Mouse (Mus musculus): ENCODE data around the gene Supt3. TPM values are rescaled to one million over a fixed set of nuclear protein-coding genes. Genes with fewer than 3 reads are reported as not detected.
A peak's percentile ranks its signal among the peaks of the same experiment; 100 is the strongest.

The Supt3 gene
- polyA plus RNA-seq, 1 experiment from 2014 or later, result 21.4 TPM

DNA sequence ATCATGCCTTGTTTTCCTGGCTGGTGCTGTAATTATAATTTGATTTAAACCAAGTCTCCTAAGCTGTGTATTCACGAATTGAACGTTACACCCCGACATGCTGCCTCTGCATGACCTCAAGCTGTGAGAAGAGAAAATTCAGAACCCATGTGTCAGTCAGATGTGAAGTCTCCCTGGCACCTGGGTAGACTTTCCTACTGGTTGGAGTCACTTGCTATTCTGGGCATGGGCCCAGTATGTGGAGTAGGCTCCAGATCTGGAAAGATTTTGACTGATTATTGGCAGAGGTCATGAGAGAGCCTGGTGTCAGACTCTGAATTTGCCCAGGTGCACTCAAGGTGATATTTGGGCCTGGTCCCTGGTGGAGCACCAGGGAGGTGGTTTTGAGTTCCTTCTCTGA, 275.0 kb downstream of the Supt3 start:
- no peak overlapping the region for H3K4me3 ChIP-seq
- no peaks in the 10 kb centered on the region for H3K9me3 ChIP-seq
- no peak for DNase-seq (ENCODE audit: extremely low spot score, low spot score)
- WGBS, result 92% methylated on average over 3 of the region's 3 CpGs
- no peaks in the 10 kb centered on the region for H3K27me3 ChIP-seq (ENCODE audit: poor library complexity, severe bottlenecking)
- H3K4me1 ChIP-seq, result no peaks in the 10 kb centered on the region
- H3K27ac ChIP-seq, result no peak overlapping the region
- H3K36me3 ChIP-seq (replicated peaks), result no peaks in the 10 kb centered on the region

DNA sequence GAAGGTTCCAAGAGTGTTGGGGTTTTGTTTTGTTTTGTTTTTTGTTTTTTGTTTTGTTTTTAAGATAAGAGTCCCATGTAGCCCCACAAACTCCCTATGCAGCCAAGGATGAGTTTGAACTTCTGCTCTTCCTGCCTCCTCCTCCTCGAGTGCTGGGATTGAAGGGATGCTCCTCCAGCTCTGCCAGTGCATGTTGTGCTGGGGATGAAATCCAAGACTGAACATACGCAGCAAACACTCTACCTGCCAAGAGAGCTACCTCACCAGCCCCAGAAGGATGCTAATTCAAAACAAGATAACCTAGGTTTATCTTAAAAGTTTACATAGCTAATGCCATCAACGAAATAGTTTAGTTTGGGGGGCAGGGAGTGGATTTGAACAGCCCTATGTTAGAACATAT, 276.4 kb downstream of the Supt3 start:
- no peaks in the 10 kb centered on the region for H3K4me1 ChIP-seq
- H3K27me3 ChIP-seq (ENCODE audit: poor library complexity, severe bottlenecking), result no peaks in the 10 kb centered on the region
- H3K4me3 ChIP-seq, result no peak overlapping the region
- H3K9me3 ChIP-seq, result no peaks in the 10 kb centered on the region
- no peak for DNase-seq (ENCODE audit: extremely low spot score, low spot score)
- no peak overlapping the region for H3K27ac ChIP-seq
- H3K36me3 ChIP-seq (replicated peaks), result no peaks in the 10 kb centered on the region
- 83% methylated on average over 3 of the region's 3 CpGs for WGBS

DNA sequence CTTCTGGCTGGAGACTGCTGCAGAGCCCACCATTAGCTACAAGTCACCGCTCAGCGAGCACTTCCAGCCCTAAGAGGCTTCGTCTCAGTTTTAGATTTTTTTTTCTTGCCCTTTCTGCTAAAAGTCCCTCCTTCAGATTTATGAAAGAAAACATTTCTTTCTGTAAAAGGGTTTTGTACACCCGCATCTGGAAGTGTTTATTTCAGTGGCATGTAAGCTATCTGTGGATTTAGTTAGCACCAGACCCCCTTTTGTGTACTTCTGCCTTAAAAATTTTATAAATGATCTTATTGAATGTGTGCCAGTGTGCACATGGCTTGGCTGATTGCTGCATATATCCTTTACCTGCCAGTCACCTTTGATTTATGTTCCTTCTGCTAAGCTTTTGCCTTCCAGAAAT, 277.6 kb downstream of the Supt3 start:
- Histone ChIP-seq H3K9me3 (no peaks in the 10 kb centered on the region), H3K27me3 (ENCODE audit: poor library complexity, severe bottlenecking) (no peaks in the 10 kb centered on the region), H3K27ac (no peak overlapping the region), H3K4me3 (no peak overlapping the region), H3K36me3 (replicated peaks) (no peaks in the 10 kb centered on the region), H3K4me1 (peaks cover 3% of the 10 kb centered on the region; the same call in 1 of the 2 replicates)
- no peak for DNase-seq (ENCODE audit: extremely low spot score, low spot score)
- WGBS, result 78% methylated on average over 4 of the region's 4 CpGs

DNA sequence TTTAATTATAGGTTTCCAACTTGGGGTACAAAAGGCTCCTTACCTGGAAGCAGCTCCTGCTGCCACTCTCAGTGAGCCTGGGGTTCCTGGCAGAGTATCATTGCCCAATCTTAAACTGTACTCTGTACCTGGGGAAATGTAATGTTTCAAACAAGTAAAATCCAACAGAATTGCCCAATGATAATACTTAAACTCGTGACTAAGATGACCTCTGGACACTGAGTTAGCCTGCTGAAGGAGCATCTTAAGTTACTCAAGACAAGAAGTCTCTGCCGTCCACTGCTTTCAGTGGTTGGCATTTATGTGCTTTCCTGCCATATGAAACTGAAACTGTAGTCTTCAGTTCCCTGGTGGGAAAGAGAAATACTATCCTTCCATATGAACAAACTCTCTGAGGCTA, 279.9 kb downstream of the Supt3 start:
- no peak for DNase-seq (ENCODE audit: extremely low spot score, low spot score)
- WGBS, result 80% methylated on average over 2 of the region's 2 CpGs
- no peak overlapping the region for H3K27ac ChIP-seq
- H3K9me3 ChIP-seq, result no peaks in the 10 kb centered on the region
- H3K4me1 ChIP-seq, result peaks cover 3% of the 10 kb centered on the region; the same call in 1 of the 2 replicates
- H3K36me3 ChIP-seq (replicated peaks), result no peaks in the 10 kb centered on the region
- no peaks in the 10 kb centered on the region for H3K27me3 ChIP-seq (ENCODE audit: poor library complexity, severe bottlenecking)
- H3K4me3 ChIP-seq, result no peak overlapping the region

DNA sequence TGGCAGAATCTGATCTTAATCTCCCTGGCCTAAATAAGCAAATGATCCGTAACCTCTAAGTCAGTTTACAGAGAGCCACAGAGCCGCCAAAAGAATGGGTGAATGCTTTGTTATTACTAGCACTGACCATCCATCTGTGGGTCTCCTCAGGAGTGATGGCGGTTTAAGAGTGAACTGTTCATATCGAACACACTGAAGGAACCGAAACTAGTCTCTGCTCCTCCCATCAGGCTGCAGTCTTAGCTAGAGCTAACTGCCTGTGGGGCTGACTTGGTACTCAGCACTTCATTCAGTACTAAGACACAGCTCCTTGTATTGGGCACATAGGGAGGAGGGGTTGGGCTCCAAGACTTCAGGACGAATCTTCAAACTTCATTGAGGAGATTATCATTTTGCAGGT, 280.8 kb downstream of the Supt3 start:
- Histone ChIP-seq H3K27ac (no peak overlapping the region), H3K36me3 (replicated peaks) (no peaks in the 10 kb centered on the region), H3K4me3 (no peak overlapping the region), H3K4me1 (peaks cover 3% of the 10 kb centered on the region; the same call in 1 of the 2 replicates), H3K9me3 (no peaks in the 10 kb centered on the region), H3K27me3 (ENCODE audit: poor library complexity, severe bottlenecking) (no peaks in the 10 kb centered on the region)
- DNase-seq (ENCODE audit: extremely low spot score, low spot score), result no peak
- WGBS, result 80% methylated on average over 6 of the region's 6 CpGs

DNA sequence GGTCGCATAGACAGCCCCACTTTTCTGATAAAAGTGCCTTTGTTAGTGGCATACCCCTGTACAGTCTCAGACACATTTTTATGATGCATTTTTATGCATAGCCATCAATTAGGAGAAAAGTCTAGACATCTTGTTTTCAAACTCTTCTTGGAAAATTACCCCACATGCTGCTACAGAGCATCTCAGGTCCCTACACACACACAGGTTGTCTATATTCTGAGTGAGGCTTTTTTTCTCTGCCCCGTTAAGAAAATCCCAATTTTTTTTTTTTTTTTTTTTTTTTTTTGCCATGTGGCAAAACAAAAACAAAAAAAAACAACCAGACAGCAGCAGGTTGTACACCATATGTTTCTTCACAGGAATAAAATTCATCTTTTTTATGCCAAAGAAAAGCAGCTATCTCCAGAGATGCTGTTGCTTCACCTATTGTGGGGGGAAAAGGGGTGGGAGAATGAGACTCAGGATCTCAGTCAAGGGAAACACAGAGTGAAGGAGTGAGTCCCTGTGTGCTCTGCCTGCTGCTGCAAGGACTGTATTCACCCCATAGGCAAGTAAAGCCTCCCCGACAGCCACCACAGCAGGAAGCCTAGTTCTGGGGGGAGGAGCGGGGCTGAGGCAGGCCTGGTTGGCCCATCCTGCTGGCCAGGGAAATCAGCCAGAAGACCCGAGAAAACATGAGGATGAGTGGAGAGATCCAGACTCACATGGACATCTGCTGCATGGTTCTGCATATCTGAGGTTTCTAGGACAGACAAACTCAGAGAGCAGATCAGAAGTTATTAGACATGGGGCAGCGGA, 281.8 kb downstream of the Supt3 start:
- WGBS, result 47% methylated on average over 6 of the region's 6 CpGs
- Histone ChIP-seq H3K36me3 (replicated peaks) (no peaks in the 10 kb centered on the region), H3K27me3 (ENCODE audit: poor library complexity, severe bottlenecking) (no peaks in the 10 kb centered on the region), H3K27ac (no peak overlapping the region), H3K4me3 (no peak overlapping the region), H3K9me3 (no peaks in the 10 kb centered on the region), H3K4me1 (peaks cover 3% of the 10 kb centered on the region; the same call in 1 of the 2 replicates)
- DNase-seq (ENCODE audit: extremely low spot score, low spot score), result no peak

DNA sequence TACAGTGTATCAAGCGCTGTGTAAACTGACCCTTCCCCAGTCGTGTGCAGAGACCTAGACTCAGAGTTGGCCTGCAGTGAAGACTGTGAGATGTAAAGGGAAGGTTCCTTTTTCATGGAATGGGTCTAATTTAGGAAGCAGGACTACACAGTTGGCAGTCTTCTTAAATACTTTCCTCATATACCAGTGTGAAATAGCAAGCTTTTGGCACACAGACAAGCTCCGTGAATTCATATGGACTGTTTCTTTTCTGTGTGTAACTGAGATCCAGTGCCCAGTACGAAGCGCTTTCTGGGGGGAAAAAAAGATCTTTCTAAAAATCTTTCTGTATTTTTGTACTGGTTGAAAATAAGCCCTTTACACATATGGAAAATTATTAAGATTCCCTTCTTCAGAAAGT, 286.8 kb downstream of the Supt3 start:
- no peak for DNase-seq (ENCODE audit: extremely low spot score, low spot score)
- H3K4me1 ChIP-seq, result peaks cover 10% of the 10 kb centered on the region; the same call in 1 of the 2 replicates
- 91% methylated on average over 5 of the region's 5 CpGs for WGBS
- H3K27ac ChIP-seq, result no peak overlapping the region
- H3K36me3 ChIP-seq (replicated peaks), result no peaks in the 10 kb centered on the region
- H3K4me3 ChIP-seq, result no peak overlapping the region
- H3K27me3 ChIP-seq (ENCODE audit: poor library complexity, severe bottlenecking), result no peaks in the 10 kb centered on the region
- no peaks in the 10 kb centered on the region for H3K9me3 ChIP-seq

DNA sequence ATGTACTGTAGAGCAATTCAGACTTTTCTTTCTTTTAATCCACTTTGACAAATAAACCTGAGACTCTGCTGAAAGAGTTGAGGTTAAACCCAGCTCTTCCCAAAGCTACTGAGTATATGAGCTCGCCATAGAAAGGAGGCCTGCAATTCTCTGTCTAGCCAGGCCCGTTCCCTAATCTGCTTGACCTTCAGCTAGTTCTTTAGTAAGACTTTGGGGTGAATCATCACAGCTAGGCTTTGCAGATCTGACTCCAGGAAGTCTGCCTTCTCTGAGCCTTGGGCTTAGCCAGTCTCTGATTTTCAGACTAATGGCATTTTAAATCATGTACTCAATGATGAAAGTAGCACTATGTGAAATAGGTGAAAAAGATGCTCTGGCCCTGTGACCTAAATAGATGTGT, 288.5 kb downstream of the Supt3 start:
- DNase-seq (ENCODE audit: extremely low spot score, low spot score), result no peak
- H3K27me3 ChIP-seq (ENCODE audit: poor library complexity, severe bottlenecking), result no peaks in the 10 kb centered on the region
- no peak overlapping the region for H3K27ac ChIP-seq
- H3K36me3 ChIP-seq (replicated peaks), result no peaks in the 10 kb centered on the region
- 85% methylated on average over 2 of the region's 2 CpGs for WGBS
- no peak overlapping the region for H3K4me3 ChIP-seq
- peaks cover 7% of the 10 kb centered on the region; the same call in 1 of the 2 replicates for H3K4me1 ChIP-seq
- no peaks in the 10 kb centered on the region for H3K9me3 ChIP-seq

DNA sequence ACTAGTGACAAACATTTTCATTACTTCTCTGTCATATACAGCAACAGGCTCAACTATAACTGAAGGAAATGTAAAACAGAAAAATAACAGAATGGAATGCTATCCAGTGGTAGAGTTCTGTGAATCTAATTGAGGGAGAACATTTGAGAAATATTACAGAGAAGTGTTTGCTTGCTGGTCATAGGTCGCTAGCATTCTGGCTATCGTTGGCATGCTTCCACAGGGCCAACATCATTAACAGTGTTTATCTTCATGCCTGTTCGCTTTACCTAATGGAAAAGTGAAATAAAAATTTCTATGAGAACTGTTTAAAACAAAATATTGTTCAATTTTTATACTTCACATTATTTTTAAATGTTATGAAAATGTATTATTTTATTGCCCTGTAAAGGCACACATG, 290.5 kb downstream of the Supt3 start:
- Histone ChIP-seq H3K4me3 (no peak overlapping the region), H3K36me3 (replicated peaks) (no peaks in the 10 kb centered on the region), H3K4me1 (peaks cover 10% of the 10 kb centered on the region; the same call in 1 of the 2 replicates), H3K27ac (no peak overlapping the region), H3K9me3 (no peaks in the 10 kb centered on the region), H3K27me3 (ENCODE audit: poor library complexity, severe bottlenecking) (no peaks in the 10 kb centered on the region)
- DNase-seq (ENCODE audit: extremely low spot score, low spot score), result no peak
- WGBS, result 92% methylated on average over 3 of the region's 3 CpGs

DNA sequence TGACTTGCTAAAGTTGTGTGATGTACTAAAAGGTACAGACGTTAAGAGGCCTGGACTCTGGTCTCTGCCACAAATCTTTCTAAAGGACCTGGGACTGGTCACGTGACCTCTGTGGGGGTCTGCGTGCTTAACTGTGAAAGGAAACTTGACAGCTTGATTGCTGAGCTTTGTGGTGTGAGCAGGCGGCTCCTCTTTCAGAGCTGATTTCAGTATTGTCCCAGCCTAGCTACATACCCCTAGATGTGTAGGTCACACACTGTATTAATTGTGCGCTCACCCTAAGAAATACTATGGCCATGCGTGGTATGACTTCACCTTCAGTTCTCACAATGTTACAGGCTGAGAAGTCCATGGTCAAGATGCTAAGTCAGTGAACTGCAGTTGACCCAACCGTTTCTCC, 291.4 kb downstream of the Supt3 start:
- H3K27ac ChIP-seq, result no peak overlapping the region
- DNase-seq (ENCODE audit: extremely low spot score, low spot score), result no peak
- 69% methylated on average over 7 of the region's 7 CpGs for WGBS
- H3K27me3 ChIP-seq (ENCODE audit: poor library complexity, severe bottlenecking), result no peaks in the 10 kb centered on the region
- peaks cover 15% of the 10 kb centered on the region for H3K4me1 ChIP-seq
- no peak overlapping the region for H3K4me3 ChIP-seq
- no peaks in the 10 kb centered on the region for H3K9me3 ChIP-seq
- H3K36me3 ChIP-seq (replicated peaks), result no peaks in the 10 kb centered on the region

DNA sequence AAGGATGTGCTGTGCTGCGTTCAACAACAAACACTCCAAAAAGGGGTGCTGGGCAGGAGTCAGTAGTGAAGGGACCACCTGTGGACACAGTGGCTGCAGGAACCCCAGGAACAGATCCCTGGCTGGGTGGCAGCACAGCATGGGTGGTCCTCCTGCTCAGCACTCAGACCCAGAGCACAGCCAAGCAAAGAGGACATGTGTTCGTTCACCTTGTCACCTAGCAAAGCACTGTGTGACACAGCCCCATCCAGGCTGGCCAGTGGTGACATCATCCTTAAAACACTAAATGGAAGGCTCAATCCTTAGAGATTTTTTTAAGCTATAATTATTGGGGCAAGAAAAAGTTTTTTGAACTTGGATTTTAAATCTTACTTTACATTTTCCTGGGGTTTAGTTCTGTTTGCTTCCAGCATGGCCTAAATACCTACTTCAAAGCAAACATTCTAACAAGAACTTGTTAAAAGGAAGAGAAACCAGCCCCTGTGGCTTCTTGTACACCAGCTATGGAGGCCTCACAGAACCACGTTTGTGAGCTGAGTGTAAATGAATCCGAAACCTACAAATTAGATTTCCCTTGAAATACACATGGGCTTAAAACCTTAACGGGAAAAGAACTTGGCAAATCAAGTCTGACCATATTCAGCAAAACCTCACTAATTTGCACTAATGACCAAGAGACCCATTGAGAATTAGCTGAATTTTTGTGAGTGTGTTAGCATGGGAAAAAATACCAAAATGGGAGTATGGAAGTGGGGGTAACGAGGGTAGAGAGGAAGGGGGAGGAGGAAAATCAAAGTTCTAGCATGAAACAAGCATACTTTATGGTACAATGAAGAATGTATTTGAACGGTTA, 295.8 kb downstream of the Supt3 start:
- no peak overlapping the region for H3K4me3 ChIP-seq
- peaks cover 15% of the 10 kb centered on the region for H3K4me1 ChIP-seq
- H3K9me3 ChIP-seq, result no peaks in the 10 kb centered on the region
- no peaks in the 10 kb centered on the region for H3K27me3 ChIP-seq (ENCODE audit: poor library complexity, severe bottlenecking)
- H3K36me3 ChIP-seq (replicated peaks), result no peaks in the 10 kb centered on the region
- H3K27ac ChIP-seq, result 0 out of 2 replicates have a peak overlapping the region, but pooled peaks have one; percentile 12
- no peak for DNase-seq (ENCODE audit: extremely low spot score, low spot score)
- 72% methylated on average over 7 of the region's 7 CpGs for WGBS

DNA sequence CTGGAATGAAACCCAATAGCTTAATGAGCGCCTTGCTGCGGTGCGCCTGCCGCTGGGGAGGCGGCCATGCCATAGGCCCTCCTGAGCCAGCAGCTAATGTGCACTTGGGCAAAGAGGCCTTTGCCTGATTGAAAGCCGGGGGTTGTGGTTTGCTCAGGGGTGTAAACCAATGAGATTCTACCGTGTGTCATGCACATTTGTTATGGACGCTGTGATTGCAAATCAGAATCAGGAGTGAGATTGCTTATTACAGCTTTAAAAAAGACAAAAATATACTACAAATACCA, 296.3 kb downstream of the Supt3 start:
- Histone ChIP-seq H3K4me3 (no peak overlapping the region), H3K27ac (no peak overlapping the region), H3K4me1 (peaks cover 11% of the 10 kb centered on the region), H3K36me3 (replicated peaks) (no peaks in the 10 kb centered on the region), H3K27me3 (ENCODE audit: poor library complexity, severe bottlenecking) (no peaks in the 10 kb centered on the region), H3K9me3 (no peaks in the 10 kb centered on the region)
- 93% methylated on average over 8 of the region's 8 CpGs for WGBS
- DNase-seq (ENCODE audit: extremely low spot score, low spot score), result no peak

DNA sequence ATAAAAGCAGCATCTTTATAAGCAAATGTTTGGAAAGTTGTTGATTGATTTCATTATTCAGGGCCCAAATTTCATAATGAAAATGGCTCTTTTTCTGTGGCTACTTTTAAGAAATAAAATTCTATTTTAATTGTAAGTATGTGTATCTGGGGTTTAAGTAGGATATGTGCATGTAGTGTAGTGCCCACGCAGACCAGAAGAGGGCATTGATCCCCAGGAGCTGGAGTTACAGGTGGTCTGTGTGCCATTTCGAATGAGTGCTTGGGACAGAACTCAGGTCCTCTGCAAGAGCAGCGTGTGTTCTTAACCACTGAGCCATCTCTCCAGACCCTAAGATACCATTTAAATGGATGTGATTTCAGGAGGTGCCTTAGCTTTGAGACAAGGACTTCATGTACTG, 296.8 kb downstream of the Supt3 start:
- H3K4me3 ChIP-seq, result no peak overlapping the region
- DNase-seq (ENCODE audit: extremely low spot score, low spot score), result no peak
- no peak overlapping the region for H3K27ac ChIP-seq
- no peaks in the 10 kb centered on the region for H3K9me3 ChIP-seq
- WGBS, result 89% methylated on average over 3 of the region's 3 CpGs
- peaks cover 7% of the 10 kb centered on the region for H3K4me1 ChIP-seq
- H3K27me3 ChIP-seq (ENCODE audit: poor library complexity, severe bottlenecking), result no peaks in the 10 kb centered on the region
- no peaks in the 10 kb centered on the region for H3K36me3 ChIP-seq (replicated peaks)

All from forebrain, embryonic 10.5 days (tissue).